Mouse (Mus musculus): ENCODE data around the gene Car5a. TPM values are rescaled to one million over a fixed set of nuclear protein-coding genes. Genes with fewer than 3 reads are reported as not detected.

Car5a gene
- polyA plus RNA-seq, 1 experiment = not detected

DNA sequence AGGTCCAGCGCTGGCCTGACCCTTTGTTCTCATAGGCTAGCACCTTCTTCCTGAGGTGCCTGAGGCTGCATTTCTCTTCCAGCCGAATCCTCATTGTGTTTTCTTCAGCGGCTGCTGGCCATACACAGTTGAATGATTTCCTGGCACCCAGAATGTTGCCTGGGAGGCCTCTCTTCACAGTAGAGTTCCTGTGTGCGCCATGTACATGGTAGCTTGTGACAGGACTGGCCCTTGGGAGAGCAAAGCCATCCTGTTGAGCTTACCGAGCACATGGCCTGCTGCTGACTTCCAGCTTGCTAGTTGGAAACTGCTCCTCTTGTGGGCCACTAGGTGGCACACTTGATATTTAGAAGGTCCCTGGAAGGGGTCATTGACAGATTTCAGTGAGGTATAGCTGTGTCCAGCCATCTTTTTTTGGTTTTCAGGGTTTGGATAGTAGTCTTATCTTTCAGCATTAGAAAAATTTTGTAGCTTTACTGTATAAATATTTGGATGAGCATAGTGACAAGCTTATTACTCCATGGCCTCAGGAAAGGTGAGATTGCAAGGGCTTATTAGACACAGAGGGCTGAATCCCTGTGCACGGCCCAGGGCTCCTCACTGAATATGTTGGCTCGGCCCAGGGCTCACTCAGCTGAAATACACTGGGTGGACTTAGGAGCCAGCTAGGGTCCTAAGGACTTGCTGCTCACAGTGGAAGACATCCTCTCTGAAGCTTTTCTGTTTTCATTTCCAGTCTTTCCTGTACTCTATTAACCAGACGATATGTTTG is 33.3 kb upstream of the Car5a start:
- Histone ChIP-seq H3K27ac (ENCODE audit: insufficient read depth, low read depth, low read length) (no peak overlapping the region), H3K4me1 (ENCODE audit: control insufficient read depth, insufficient read depth, low read length) (no peaks in the 10 kb centered on the region), H3K4me3 (ENCODE audit: insufficient read depth, low read length) (no peak overlapping the region)
- TF ChIP-seq POLR2A (IDR thresholded peaks at IDR 0.05; ENCODE audit: borderline replicate concordance, low read depth, low read length) (no peak), CTCF (IDR thresholded peaks at IDR 0.05; ENCODE audit: low read depth, low read length) (no peak)

DNA sequence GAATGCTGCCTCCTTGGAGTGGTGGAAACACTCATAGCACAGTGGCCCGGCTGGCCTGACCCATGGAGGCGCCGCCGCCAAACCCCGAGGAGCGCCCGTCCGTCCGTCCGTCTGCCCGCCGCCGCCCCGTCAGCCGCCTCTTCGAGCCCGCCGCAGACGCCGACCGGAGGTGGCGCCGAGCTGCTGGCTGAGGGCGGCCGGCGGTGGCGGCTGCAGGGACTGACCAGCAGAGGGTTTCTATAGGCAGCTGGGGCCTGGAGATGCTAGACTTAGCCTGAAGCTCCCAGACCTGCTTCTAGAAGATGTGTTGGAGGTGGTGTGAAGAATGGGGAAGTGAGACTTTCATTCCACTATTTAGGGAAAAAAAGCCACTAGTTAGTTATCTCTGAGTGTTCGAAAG is 29.2 kb upstream of the Car5a start:
- Histone ChIP-seq H3K4me3 (ENCODE audit: insufficient read depth, low read length) (no peak overlapping the region), H3K27ac (ENCODE audit: insufficient read depth, low read depth, low read length) (no peak overlapping the region), H3K4me1 (ENCODE audit: control insufficient read depth, insufficient read depth, low read length) (peaks cover 7% of the 10 kb centered on the region)
- TF ChIP-seq POLR2A (IDR thresholded peaks at IDR 0.05; ENCODE audit: borderline replicate concordance, low read depth, low read length) (no peak), CTCF (IDR thresholded peaks at IDR 0.05; ENCODE audit: low read depth, low read length) (no peak)

DNA sequence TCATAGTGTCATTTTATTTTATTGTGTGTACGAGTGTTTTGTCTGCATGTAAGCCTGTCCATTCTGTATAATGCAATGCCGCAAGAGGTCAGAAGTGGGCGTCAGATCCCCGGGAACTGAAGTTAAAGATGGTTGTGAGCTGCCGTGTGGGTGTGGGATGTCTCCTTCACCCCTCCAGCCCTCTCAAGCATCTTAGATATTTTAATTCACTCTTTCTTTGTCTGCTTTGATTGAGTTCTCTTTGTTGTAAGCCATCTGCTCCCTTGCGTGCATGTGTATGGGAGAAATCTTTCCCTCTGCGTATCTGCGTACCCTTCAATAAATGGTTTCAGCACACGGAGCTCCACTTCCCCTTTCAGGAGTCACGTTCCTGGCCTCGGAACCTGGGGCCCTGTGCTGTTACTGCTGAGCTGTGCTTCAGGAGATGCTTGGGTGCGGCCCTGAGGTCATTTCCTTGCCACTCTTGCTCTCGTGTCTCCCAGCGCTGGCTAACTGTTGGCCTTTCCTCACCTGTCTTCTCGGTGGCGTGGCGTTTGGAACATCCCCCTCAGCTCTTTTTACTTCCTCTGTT is 26.9 kb upstream of the Car5a start:
- Histone ChIP-seq H3K4me3 (ENCODE audit: insufficient read depth, low read length) (no peak overlapping the region), H3K4me1 (ENCODE audit: control insufficient read depth, insufficient read depth, low read length) (peaks cover 7% of the 10 kb centered on the region), H3K27ac (ENCODE audit: insufficient read depth, low read depth, low read length) (no peak overlapping the region)
- TF ChIP-seq CTCF (IDR thresholded peaks at IDR 0.05; ENCODE audit: low read depth, low read length) (no peak), POLR2A (IDR thresholded peaks at IDR 0.05; ENCODE audit: borderline replicate concordance, low read depth, low read length) (no peak)

DNA sequence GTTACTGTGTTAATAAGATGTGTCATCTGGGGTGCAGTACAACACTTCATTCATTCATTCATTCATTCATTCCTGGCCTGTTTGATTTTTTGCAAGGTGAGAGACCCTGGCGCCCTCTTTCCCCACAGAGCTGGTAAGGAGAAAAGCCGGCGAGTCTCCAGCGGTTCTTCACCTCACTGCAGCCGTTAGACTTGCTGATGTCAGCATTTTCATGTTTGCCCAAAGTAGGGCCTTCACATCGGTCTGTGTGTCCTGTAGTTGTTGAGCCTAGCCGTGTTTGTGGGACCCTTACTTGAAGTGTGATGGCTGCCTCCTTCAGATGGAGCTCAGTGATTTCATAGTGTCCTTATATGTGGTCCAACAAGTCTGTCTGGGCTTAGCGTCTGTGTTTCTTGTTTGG is 25.5 kb upstream of the Car5a start:
- TF ChIP-seq CTCF (IDR thresholded peaks at IDR 0.05; ENCODE audit: low read depth, low read length) = no peak
- no peak for TF ChIP-seq POLR2A (IDR thresholded peaks at IDR 0.05; ENCODE audit: borderline replicate concordance, low read depth, low read length)
- no peak overlapping the region for H3K27ac ChIP-seq (ENCODE audit: insufficient read depth, low read depth, low read length)
- peaks cover 7% of the 10 kb centered on the region for H3K4me1 ChIP-seq (ENCODE audit: control insufficient read depth, insufficient read depth, low read length)
- no peak overlapping the region for H3K4me3 ChIP-seq (ENCODE audit: insufficient read depth, low read length)

GRCm38 (mm10) chr8:121968542-121968941 is 23.8 kb upstream of the Car5a start:
- TF ChIP-seq POLR2A (IDR thresholded peaks at IDR 0.05; ENCODE audit: borderline replicate concordance, low read depth, low read length) (no peak), CTCF (IDR thresholded peaks at IDR 0.05; ENCODE audit: low read depth, low read length) (no peak)
- no peak overlapping the region for H3K27ac ChIP-seq (ENCODE audit: insufficient read depth, low read depth, low read length)
- no peak overlapping the region for H3K4me3 ChIP-seq (ENCODE audit: insufficient read depth, low read length)
- H3K4me1 ChIP-seq (ENCODE audit: control insufficient read depth, insufficient read depth, low read length) = peaks cover 7% of the 10 kb centered on the region

GRCm38 (mm10) chr8:121967977-121968376 is 23.3 kb upstream of the Car5a start:
- Histone ChIP-seq H3K4me3 (ENCODE audit: insufficient read depth, low read length) (no peak overlapping the region), H3K4me1 (ENCODE audit: control insufficient read depth, insufficient read depth, low read length) (peaks cover 7% of the 10 kb centered on the region), H3K27ac (ENCODE audit: insufficient read depth, low read depth, low read length) (no peak overlapping the region)
- no peak for TF ChIP-seq POLR2A (IDR thresholded peaks at IDR 0.05; ENCODE audit: borderline replicate concordance, low read depth, low read length)
- no peak for TF ChIP-seq CTCF (IDR thresholded peaks at IDR 0.05; ENCODE audit: low read depth, low read length)

- TF ChIP-seq CTCF (IDR thresholded peaks at IDR 0.05; ENCODE audit: low read depth, low read length) (no peak), POLR2A (IDR thresholded peaks at IDR 0.05; ENCODE audit: borderline replicate concordance, low read depth, low read length) (no peak)
- Histone ChIP-seq H3K4me3 (ENCODE audit: insufficient read depth, low read length) (no peak overlapping the region), H3K27ac (ENCODE audit: insufficient read depth, low read depth, low read length) (no peak overlapping the region), H3K4me1 (ENCODE audit: control insufficient read depth, insufficient read depth, low read length) (peaks cover 6% of the 10 kb centered on the region)
These were observed 22.2 kb upstream of the Car5a start for GRCm38 (mm10) chr8:121966714-121967448.

DNA sequence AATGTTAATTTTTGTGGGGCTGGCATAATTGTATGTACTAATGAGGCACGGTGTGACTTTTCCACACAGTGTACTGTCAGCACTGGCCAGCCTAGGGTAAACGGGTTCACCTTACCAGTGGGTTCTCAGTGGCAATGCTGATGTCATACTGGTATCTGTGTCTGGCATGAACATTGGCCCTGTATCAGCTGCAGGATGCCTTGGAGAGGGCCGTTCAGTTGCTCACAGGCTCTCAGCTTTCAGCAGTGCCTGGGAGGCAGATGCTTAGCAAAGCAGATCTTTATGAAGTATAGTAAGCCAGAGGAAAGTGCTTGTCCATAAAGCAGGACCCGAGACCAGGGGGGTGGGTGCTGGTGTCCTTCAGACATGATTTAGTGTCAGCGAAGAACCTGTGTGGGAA is 21.4 kb upstream of the Car5a start:
- H3K4me1 ChIP-seq (ENCODE audit: control insufficient read depth, insufficient read depth, low read length) = no peaks in the 10 kb centered on the region
- TF ChIP-seq POLR2A (IDR thresholded peaks at IDR 0.05; ENCODE audit: borderline replicate concordance, low read depth, low read length) = no peak
- TF ChIP-seq CTCF (IDR thresholded peaks at IDR 0.05; ENCODE audit: low read depth, low read length) = no peak
- H3K4me3 ChIP-seq (ENCODE audit: insufficient read depth, low read length) = no peak overlapping the region
- no peak overlapping the region for H3K27ac ChIP-seq (ENCODE audit: insufficient read depth, low read depth, low read length)

DNA sequence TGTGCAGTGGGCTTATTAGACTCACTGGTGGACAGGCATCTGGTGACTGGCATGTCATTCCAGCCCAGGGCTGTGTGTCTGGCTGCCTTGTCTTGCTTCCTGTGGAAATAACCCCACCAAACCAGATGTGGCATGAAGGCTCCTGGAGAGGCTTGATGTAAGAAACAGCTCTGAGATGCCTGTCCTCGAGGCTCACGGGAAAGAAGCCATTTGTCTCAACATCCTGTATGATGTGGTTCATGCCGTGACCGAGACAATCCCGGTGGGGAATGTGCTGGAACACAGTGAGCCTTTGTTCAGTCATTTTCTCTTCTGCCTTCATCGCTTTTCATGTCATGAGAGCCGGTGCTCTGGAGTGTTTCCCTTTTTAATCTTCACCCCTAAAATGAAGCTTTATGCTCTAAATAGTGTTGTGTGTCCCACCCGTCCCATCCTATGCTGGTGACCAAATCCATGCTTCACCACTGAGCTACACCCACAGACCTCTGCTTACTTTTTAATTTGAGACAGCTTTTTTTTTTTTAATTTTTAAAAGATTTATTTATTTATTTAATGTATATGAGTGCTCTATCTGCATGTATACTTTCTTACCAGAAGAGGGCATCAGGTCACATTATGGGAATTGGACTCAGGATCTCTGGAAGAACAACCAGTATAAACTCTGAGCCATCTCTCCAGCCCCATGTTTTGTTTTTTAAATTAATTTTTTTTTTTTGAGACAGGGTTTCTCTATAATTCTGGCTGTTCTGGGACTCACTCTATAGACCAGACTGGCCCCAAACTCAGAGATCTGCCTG is 20.2 kb upstream of the Car5a start:
- Histone ChIP-seq H3K27ac (ENCODE audit: insufficient read depth, low read depth, low read length) (no peak overlapping the region), H3K4me1 (ENCODE audit: control insufficient read depth, insufficient read depth, low read length) (no peaks in the 10 kb centered on the region), H3K4me3 (ENCODE audit: insufficient read depth, low read length) (no peak overlapping the region)
- no peak for TF ChIP-seq POLR2A (IDR thresholded peaks at IDR 0.05; ENCODE audit: borderline replicate concordance, low read depth, low read length)
- TF ChIP-seq CTCF (IDR thresholded peaks at IDR 0.05; ENCODE audit: low read depth, low read length) = no peak

Measured in bone marrow macrophage, adult 2 months (primary cell).